Mouse (Mus musculus) kidney, postnatal 25 days (tissue): ENCODE measurements around the gene Setd6.
A peak's percentile ranks its signal among the peaks of the same experiment; 100 is the strongest.

Experiments
- DNase-seq, 2 experiments: peaks; one replicate each; pipeline ENCODE4 v3.0.0; 2021; ENCODE audit warnings: mixed read lengths in 2 of 2

Gene Setd6

DNA sequence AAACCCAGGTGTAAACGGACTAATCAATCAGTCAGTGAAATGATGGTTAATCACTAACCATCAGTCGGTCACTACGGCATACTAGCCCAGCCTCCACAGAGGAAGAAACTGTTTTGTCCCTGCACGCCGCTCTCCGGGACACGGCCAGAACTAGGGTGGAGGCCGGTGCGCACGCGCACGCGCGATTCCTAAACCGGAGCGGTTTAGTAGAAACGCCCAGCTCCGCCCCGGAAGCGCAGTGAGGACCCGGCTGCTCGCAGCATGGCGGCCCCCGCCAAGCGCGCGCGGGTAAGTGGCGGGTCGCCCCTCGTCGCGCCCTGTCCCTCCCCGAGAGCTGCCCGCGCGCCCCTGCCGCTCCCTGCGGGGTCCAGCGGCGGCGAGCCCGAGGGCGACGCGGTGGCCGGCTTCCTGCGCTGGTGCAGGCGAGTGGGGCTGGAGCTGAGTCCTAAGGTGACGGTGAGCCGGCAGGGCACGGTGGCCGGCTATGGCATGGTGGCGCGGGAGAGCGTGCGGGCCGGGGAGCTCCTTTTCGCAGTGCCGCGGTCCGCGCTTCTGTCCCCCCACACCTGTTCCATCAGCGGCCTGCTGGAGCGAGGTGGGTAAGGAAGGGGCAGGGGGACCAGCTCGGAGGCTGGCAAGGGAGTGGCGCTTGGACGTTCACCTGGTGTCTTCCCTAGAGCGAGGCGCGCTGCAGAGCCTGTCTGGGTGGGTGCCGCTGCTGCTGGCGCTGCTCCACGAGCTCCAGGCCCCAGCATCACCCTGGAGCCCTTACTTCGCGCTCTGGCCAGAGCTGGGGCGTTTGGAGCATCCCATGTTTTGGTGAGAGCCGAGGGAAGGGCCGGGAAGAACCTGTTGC is at the start of gene Setd6:
Gene Setd6 (plus strand): TSS at position 206 of the 856 bp plus-strand sequence.
- DNase-seq: peak; percentile 92 to 94

GRCm38 (mm10) chr8:95668163-95668958 is 47.3 kb upstream of the Setd6 start:
- no peak for DNase-seq

DNA sequence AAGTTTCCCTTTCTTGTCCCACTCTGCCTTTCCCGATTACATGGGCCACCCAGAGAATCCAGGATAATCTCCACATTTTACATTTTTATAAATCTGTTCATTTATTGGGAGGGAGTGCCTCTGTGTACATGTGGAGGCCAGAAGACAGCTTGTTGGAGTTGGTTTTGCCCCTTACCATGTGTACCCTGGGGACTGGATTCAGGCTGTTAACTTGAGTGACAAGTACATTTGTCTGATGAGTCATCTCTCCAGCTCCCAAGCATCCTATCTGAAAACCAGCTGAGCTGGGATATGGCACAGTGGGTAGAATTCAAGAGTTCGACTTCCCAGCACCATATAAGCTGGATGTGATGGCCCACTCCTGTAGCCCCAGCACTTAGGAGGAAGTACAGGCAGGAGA is 45.7 kb upstream of the Setd6 start:
- no peak for DNase-seq

GRCm38 (mm10) chr8:95671861-95672260 is 43.8 kb upstream of the Setd6 start:
- DNase-seq: no peak

DNA sequence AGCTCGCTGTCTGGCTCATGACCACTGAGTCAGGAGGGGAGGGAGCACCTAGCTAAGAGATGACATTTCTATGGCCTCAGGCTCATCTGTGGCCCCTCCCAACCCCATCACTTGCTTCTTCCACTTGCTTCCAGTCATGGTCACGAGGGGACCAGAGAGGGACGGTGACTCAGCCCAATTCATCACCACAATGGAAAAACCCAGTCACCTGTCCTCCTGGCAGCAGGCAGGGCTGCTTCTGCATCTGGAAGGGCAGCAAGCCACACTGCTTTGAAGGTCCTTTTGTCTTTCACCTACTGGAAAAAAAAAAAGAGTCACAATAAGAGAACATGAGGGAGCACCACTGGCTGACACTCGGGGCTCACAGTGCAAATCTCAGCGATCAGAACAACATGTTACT is 42.9 kb upstream of the Setd6 start:
- no peak for DNase-seq

DNA sequence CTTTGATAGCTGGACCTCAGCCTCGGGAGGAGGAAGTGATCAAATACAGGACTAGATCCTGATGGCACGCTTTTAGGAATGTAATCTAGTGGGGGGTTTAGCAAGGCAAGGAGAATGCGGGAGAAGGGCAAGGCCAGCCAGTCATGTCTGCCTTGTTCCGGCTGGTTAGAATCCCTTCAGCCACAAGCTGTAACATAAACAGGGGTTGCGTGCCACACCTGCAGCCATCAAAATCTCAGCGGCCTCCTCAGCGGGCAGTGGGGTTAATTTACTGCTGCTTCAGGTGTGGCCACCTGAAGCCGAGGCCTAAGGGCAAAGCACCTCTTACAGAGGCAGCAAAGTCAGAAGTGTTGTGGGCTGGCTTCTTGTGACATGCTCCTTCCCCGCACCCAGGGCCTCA is 39.0 kb upstream of the Setd6 start, which contains the start of gene Ndrg4:
Gene Ndrg4 (plus strand): TSS at position 350 of the 400 bp plus-strand sequence.
- no peak for DNase-seq

DNA sequence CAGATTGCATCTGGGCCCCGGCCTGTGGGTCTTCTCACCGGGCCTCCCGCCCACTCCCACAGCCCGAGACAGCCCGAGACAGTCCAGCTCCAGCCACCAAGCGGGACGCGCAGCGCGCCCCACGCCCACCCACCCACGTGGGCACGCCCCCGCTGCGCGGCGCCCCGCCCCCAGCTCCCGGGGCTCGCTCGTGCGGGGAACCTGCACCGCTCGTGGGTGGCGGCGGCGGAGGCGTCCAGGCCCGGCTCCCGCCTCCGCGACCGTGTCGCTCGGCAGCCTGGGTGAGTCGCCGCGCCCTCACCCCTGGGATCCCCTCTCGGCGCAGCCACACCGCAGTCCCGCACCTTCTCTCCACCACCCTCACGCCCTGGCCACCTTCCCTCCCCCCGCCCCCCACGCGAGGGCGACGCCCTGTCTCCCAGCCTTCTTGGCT is 38.1 kb upstream of the Setd6 start:
- DNase-seq: no peak

DNA sequence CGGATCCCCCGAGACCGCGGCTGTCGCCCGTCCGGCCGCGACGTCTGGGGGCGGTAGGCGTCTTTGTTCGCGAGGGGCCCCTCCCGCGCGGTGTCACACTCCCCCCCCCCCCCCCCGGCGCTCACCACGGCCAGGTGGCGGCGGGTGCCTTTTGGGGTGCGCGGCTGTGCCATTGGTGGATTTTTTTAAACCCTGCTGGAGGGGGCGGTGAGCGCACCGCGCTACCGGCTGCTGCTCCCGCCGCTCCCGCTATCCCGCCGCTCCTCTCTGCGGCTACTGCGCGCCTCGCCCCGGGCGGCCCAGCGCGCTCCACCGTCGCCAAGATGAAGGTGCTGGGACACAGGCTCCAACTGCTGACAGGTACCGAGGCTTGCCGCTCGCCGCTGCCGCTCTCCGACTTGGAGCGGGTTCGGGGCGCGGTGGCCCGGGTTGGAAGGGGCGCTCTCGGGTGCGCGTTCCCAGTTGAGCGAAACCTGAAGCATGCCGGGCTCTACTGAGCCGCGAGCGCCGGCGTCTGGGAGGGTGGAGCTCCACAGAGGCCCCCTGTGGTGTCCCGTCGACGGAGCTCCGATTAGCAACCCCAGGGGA is 37.6 kb upstream of the Setd6 start:
- DNase-seq: no peak

GRCm38 (mm10) chr8:95688073-95688672 is 27.5 kb upstream of the Setd6 start:
- DNase-seq: no peak

DNA sequence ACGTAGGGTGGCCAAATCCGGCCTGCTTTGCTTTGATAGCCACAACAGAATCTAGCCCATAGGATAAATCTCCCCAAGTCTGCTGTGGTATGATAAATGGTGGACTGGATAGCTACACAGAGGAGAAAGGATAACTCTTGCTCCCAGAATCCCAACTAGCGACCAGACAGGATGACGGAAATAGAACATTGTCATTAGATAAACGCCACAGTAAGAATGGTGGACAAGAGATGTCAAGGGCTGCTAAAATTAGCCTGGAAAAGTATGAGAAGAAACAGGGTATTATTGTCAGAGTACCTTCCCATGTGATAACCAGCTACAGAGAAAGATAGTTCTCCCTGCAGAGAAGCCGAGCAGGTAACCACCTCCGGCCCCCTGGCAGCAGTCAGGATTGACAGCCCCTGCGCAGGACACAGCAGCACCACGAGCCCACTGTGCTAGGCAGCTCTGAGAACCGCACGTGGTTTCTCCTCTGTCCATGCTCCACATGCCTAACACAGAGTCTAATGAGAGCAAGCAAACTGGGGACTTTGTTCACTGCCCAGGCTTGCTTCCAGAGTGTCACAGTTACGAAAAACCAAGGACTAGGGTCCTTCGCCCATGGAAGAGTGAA is 24.6 kb upstream of the Setd6 start:
- DNase-seq: no peak

GRCm38 (mm10) chr8:95694631-95695030 is 21.1 kb upstream of the Setd6 start:
- DNase-seq: no peak

GRCm38 (mm10) chr8:95696661-95697060 is 19.0 kb upstream of the Setd6 start:
- no peak for DNase-seq

- peak; percentile 62 to 87 for DNase-seq
These were observed 18.6 kb upstream of the Setd6 start for GRCm38 (mm10) chr8:95697128-95697527.

GRCm38 (mm10) chr8:95698179-95698578 is 17.5 kb upstream of the Setd6 start:
- no peak for DNase-seq

GRCm38 (mm10) chr8:95700282-95700681 is 15.4 kb upstream of the Setd6 start:
- no peak for DNase-seq

DNA sequence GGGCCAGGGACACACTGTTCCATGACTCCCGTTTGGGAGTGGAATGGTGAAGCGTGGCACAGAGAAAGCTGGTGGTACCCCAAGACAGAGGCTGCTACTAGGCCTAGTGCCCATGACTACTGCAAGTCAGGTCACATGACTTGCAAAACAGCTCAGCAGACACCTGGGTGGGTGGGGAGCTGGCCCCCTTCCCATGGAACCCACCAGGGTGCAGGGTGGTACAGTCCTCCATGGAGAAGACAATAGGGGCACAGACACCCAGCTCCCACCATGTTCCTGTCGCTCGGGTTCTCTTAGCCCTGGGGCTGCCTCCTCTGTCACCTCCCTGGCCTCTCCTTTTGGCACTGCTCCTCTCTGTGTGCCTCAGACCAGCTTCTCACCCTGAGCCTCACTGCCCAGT is 13.9 kb upstream of the Setd6 start:
- no peak for DNase-seq

DNA sequence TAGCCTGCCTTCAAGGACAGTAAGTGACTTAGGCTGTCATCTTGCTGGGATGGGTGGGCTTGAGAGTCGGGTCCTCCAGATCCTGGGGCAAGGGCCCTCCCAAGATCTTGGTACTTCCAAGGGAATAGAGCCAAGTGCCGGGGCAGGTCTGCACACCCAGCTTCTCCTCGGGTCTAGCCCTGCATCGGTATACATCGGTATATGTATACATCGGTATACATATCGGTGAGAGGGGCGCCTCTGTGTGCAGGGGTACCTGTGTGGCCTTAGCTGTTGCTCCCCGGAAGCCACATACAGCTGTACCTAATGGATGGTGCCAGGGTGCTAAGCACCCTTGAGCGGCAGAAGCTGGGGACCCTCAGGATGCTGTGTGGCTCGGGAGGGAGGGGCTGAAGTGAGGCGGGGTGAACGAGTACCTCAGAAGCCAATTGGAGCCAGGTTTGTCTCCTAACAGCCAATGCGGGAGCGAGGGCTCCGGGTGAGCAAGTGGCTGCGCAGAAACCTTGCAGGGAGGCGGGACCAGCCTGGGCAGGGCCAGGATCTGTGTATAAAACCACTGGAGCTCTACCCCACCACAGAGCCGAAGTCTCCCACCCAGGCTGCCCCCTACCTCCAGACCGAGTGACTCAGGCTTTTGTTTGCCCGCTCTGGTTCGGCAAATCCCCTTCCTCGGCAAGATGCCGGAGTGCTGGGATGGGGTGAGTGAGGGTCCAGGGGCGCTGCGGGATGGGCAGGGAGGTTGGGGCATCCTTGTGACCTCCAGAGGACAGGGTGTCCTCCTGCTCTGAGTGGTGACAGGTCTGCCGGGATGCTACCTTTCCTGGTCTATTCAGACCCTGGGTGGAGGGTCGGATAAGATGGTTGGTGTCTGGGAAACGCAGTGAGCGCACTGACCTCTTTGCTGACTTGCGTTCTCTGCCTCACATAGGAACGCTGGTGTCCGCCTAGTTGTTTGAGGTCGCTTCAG is 12.9 kb upstream of the Setd6 start:
- DNase-seq: peak; percentile 72 to 91

- no peak for DNase-seq
These were observed 12.0 kb upstream of the Setd6 start for GRCm38 (mm10) chr8:95703461-95704260.

DNA sequence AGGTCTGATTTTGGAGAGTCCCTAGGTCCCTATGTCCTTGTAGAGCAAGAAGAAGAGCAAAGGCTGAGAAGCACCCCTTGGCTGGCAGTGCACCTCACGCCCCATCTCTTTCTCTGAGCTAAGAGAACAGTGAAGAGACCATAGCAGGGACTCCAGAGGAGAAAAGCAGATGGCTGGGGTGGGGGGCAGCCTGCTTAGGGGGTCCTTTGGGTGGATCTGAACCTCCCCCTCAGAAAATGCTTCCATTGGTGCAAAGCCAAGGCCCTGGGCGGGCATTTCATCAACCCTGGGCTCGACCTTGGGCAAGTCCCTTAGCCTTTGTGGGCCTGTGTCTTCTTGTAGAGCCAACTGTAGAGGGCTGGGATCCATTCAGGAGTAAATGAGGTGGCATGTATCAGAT is 11.1 kb upstream of the Setd6 start:
- DNase-seq: no peak

GRCm38 (mm10) chr8:95709579-95709978 is 6.1 kb upstream of the Setd6 start:
- DNase-seq: peak; percentile 69 to 78
